In genomic region chr8:105622421-105622920, GRCm38 (mm10) we compare ENCODE assay signal across 8 mouse cellular contexts. TPM values are rescaled to one million over a fixed set of nuclear protein-coding genes. Genes with fewer than 3 reads are reported as not detected.
DNase-seq lines count a peak whose midpoint lies in the region; ATAC-seq lines count a peak whose summit lies in the region.

No protein-coding gene starts in this region.

- intact Hi-C loops in left cerebral cortex, postnatal 25 days (cut with DNase I): loop anchor here (2.0 to 5.0 kb wide), 2 partner anchors 55 to 72 kb away; partner anchors contain the start of gene Atp6v0d1

- peak; percentile 82 for DNase-seq in adrenal gland, adult 8-10 months
- DNase-seq in embryo, embryonic 11.5 days (ENCODE audit: low read depth, low spot score): peak; percentile 94
- DNase-seq in gastrocnemius, postnatal 4 days (ENCODE audit: low spot score in 2 of 2): peak; percentile 91 to 96
- peak; percentile 94 to 95 for DNase-seq in left cerebral cortex, postnatal 25 days (ENCODE audit: low spot score in 2 of 2)
- peak; percentile 91 for DNase-seq in midbrain, embryonic 10.5 days (ENCODE audit: low spot score)
- peak; percentile 91 to 92 for DNase-seq in right cerebral cortex, postnatal 36 days (ENCODE audit: low spot score in 2 of 2)
- peak; percentile 87 to 95 for DNase-seq in urinary bladder, postnatal 4 days (ENCODE audit: low spot score in 2 of 2)

- H3K4me1 ChIP-seq in intestine, embryonic 16.5 days (ENCODE audit: control insufficient read depth, insufficient read depth, low read length): peaks cover 24% of the 10 kb centered on the region
- peaks cover 34% of the 10 kb centered on the region for H3K4me1 ChIP-seq in midbrain, embryonic 10.5 days

- peak overlapping the region; percentile 60 for H3K27ac ChIP-seq in intestine, embryonic 16.5 days (ENCODE audit: low read length)
- peak overlapping the region; percentile 33; the same call in 1 of the 2 replicates for H3K27ac ChIP-seq in midbrain, embryonic 10.5 days (replicated peaks)

- H3K9ac ChIP-seq in intestine, embryonic 16.5 days (ENCODE audit: low read depth, low read length): peak overlapping the region; percentile 47

- no peaks in the 10 kb centered on the region for H3K27me3 ChIP-seq in intestine, embryonic 16.5 days (replicated peaks; ENCODE audit: control insufficient read depth, insufficient read depth, low read length)
- no peaks in the 10 kb centered on the region for H3K27me3 ChIP-seq in midbrain, embryonic 10.5 days (ENCODE audit: low read depth, poor library complexity, severe bottlenecking)

- H3K4me2 ChIP-seq in intestine, embryonic 16.5 days (ENCODE audit: low read depth, low read length): 0 out of 2 replicates have a peak overlapping the region, but pooled peaks have one; percentile 2

- H3K4me3 ChIP-seq in intestine, embryonic 16.5 days (ENCODE audit: low read length): no peak overlapping the region
- H3K4me3 ChIP-seq in midbrain, embryonic 10.5 days: no peak overlapping the region

- 3% methylated on average over 8 of the region's 8 CpGs for WGBS in intestine, embryonic 16.5 days
- WGBS in midbrain, embryonic 10.5 days: 10% methylated on average over 8 of the region's 8 CpGs

- no peaks in the 10 kb centered on the region for H3K9me3 ChIP-seq in intestine, embryonic 16.5 days (ENCODE audit: control insufficient read depth, low read length)
- H3K9me3 ChIP-seq in midbrain, embryonic 10.5 days (replicated peaks): no peaks in the 10 kb centered on the region

- H3K36me3 ChIP-seq in intestine, embryonic 16.5 days (ENCODE audit: control insufficient read depth, insufficient read depth, low read length): peaks cover 17% of the 10 kb centered on the region
- H3K36me3 ChIP-seq in midbrain, embryonic 10.5 days: peaks cover 61% of the 10 kb centered on the region

- ATAC-seq in intestine, embryonic 16.5 days: peak; percentile 96

RNA-seq across cellular contexts. Expression of gene Ctcf, which starts 13.9 kb away (rescaled TPM):
- total RNA-seq in adrenal gland, adult 8-10 months (2022): 10 to 100 TPM; 61.2 to 79.1 (median 67.7) TPM
- 10 to 100 TPM; 57.4 to 58.4 TPM for total RNA-seq in gastrocnemius, postnatal 4 days (2021)
- polyA plus RNA-seq in intestine, embryonic 16.5 days (2015; fragmentation: Nextera tagmentation; extraction: Ambion mirVana): 73.7 and 86.4 TPM in 2 replicates
- 10 to 100 TPM; 63.7 to 68.5 TPM for total RNA-seq in left cerebral cortex, postnatal 25 days (2021)
- 137 TPM in 2 replicates for polyA plus RNA-seq in midbrain, embryonic 10.5 days (2016; fragmentation: Nextera tagmentation; extraction: Ambion mirVana)

RNA-seq across cellular contexts. Expression of gene Agrp, which starts 14.7 kb away (rescaled TPM):
- total RNA-seq in adrenal gland, adult 8-10 months (2022): 10 to 100 TPM in 1 of 4 experiments, 1 to 10 TPM in 2, under 1 TPM in 1; 0.97 to 11.6 (median 4.2) TPM
- under 1 TPM in 1 of 2 experiments, not detected in 1; 0.59 TPM for total RNA-seq in gastrocnemius, postnatal 4 days (2021)
- polyA plus RNA-seq in intestine, embryonic 16.5 days (2015; fragmentation: Nextera tagmentation; extraction: Ambion mirVana): 0.66 and 0.92 TPM in 2 replicates
- not detected for total RNA-seq in left cerebral cortex, postnatal 25 days (2021)
- polyA plus RNA-seq in midbrain, embryonic 10.5 days (2016; fragmentation: Nextera tagmentation; extraction: Ambion mirVana): 0.29 and 0.62 TPM in 2 replicates

RNA-seq across cellular contexts. Expression of gene Ripor1, which starts 17.4 kb away (rescaled TPM):
- 10 to 100 TPM; 28.1 to 47.9 (median 37.8) TPM for total RNA-seq in adrenal gland, adult 8-10 months (2022)
- 10 to 100 TPM; 31.9 to 32.4 TPM for total RNA-seq in gastrocnemius, postnatal 4 days (2021)
- polyA plus RNA-seq in intestine, embryonic 16.5 days (2015; fragmentation: Nextera tagmentation; extraction: Ambion mirVana): 17.1 and 17.8 TPM in 2 replicates
- 10 to 100 TPM; 77.0 to 81.5 TPM for total RNA-seq in left cerebral cortex, postnatal 25 days (2021)
- 15.9 and 20.0 TPM in 2 replicates for polyA plus RNA-seq in midbrain, embryonic 10.5 days (2016; fragmentation: Nextera tagmentation; extraction: Ambion mirVana)

RNA-seq across cellular contexts. Expression of gene Atp6v0d1, which starts 56.6 kb away (rescaled TPM):
- 100 to 1,000 TPM; 113 to 135 (median 122) TPM for total RNA-seq in adrenal gland, adult 8-10 months (2022)
- total RNA-seq in gastrocnemius, postnatal 4 days (2021): 10 to 100 TPM; 71.8 to 71.9 TPM
- 115 and 125 TPM in 2 replicates for polyA plus RNA-seq in intestine, embryonic 16.5 days (2015; fragmentation: Nextera tagmentation; extraction: Ambion mirVana)
- total RNA-seq in left cerebral cortex, postnatal 25 days (2021): 100 to 1,000 TPM; 317 to 340 TPM
- polyA plus RNA-seq in midbrain, embryonic 10.5 days (2016; fragmentation: Nextera tagmentation; extraction: Ambion mirVana): 85.4 and 101 TPM in 2 replicates
